Mouse (Mus musculus) G1E (cell line): Measurements from ENCODE around the gene Tom1l2. TPM values are rescaled to one million over a fixed set of nuclear protein-coding genes. Genes with fewer than 3 reads are reported as not detected.

Experiments
- ATAC-seq: 2 replicates; pipeline ENCODE4 v1.8.0; 2016; ENCODE audit warnings: mild to moderate bottlenecking; ENCODE audit not compliant: insufficient number of reproducible peaks, poor library complexity, low FRiP score, severe bottlenecking; ENCODE audit errors: extremely low read depth
- DNase-seq: peaks from one replicate; pipeline ENCODE4 v3.0.0; 2012; ENCODE audit warnings: low spot score
- H3K27me3 ChIP-seq: 2 replicates; pipeline ENCODE4 v1.6.1; 2012; ENCODE audit warnings: mild to moderate bottlenecking, low read length, inconsistent platforms; ENCODE audit not compliant: insufficient read depth
- H3K36me3 ChIP-seq: replicated peaks from 2 replicates; pipeline ENCODE3; 2012; ENCODE audit warnings: mild to moderate bottlenecking, inconsistent platforms
- H3K4me1 ChIP-seq: 2 replicates; pipeline ENCODE4 v1.6.1; 2012; ENCODE audit warnings: low read depth, low read length, inconsistent platforms, mixed read lengths; ENCODE audit not compliant: insufficient read depth
- H3K4me3 ChIP-seq: 2 replicates; pipeline ENCODE4 v1.5.1; 2012; ENCODE audit warnings: low read depth, mild to moderate bottlenecking, inconsistent platforms, low read length, moderate library complexity, mixed read lengths
- H3K9me3 ChIP-seq: replicated peaks from 2 replicates; pipeline ENCODE4 v1.6.1; 2012; ENCODE audit warnings: inconsistent platforms
- CTCF ChIP-seq: IDR thresholded peaks from 2 replicates; pipeline ENCODE4 v1.5.1; 2012; ENCODE audit warnings: low read depth, low read length, inconsistent platforms, mixed read lengths
- GATA1 ChIP-seq: IDR thresholded peaks from 2 replicates; pipeline ENCODE4 v1.6.1; 2012; ENCODE audit warnings: borderline replicate concordance, low read length, inconsistent platforms, mixed read lengths
- GATA2 ChIP-seq: IDR thresholded peaks from 2 replicates; pipeline ENCODE4 v1.6.1; 2012; ENCODE audit warnings: low read depth, low read length, inconsistent platforms, borderline replicate concordance
- POLR2AphosphoS5 ChIP-seq: IDR thresholded peaks from 2 replicates; pipeline ENCODE4 v1.6.1; 2012; ENCODE audit warnings: low read depth, low read length, inconsistent platforms; ENCODE audit not compliant: insufficient replicate concordance
- TAL1 ChIP-seq: conservative IDR thresholded peaks from 2 replicates; pipeline ENCODE4 v1.6.1; 2012; ENCODE audit warnings: low read depth, low read length, inconsistent platforms, mixed read lengths
- polyA plus RNA-seq: library from polyadenylated mRNA; stranded (reverse); fragments of >175 nt; gene quantifications from 2 replicates; pipeline ENCODE4 v1.2.3, GENCODE M21; 2012
- total RNA-seq, 2 experiments: library from RNA; stranded (forward) in 1 of 2; stranded (reverse) in 1 of 2; fragments of 200-1000 nt in 1 of 2; fragments of >200 nt in 1 of 2; fragmentation: Nextera tagmentation in 1 of 2; gene quantifications; 2 replicates each; pipeline ENCODE4 v1.2.3; 2014 to 2017

Gene Tom1l2
- total and polyA plus RNA-seq, 3 experiments: 7.8 to 24.8 (median 20.9) TPM

- ATAC-seq (no peak), DNase-seq (no peak)
- H3K4me3 ChIP-seq: no peak overlapping the region
- peaks cover 98% of the 10 kb centered on the region for H3K36me3 ChIP-seq
- no peaks in the 10 kb centered on the region for H3K27me3 ChIP-seq
- no peak for TF ChIP-seq GATA1
- no peak for TF ChIP-seq TAL1
- TF ChIP-seq CTCF: peak; percentile 30; the same call in 1 of the 2 replicates
- no peak for TF ChIP-seq GATA2
- peaks cover 10% of the 10 kb centered on the region for H3K9me3 ChIP-seq
- H3K4me1 ChIP-seq: peaks cover 57% of the 10 kb centered on the region
Observed at GRCm38 (mm10) chr11:60195108-60195507, 157.6 kb downstream of the Tom1l2 start.

GRCm38 (mm10) chr11:60193556-60193955, 159.1 kb downstream of the Tom1l2 start:
- Histone ChIP-seq H3K36me3 (peaks cover 99% of the 10 kb centered on the region), H3K4me1 (peaks cover 49% of the 10 kb centered on the region), H3K4me3 (no peak overlapping the region; the same call in 1 of the 2 replicates), H3K27me3 (no peaks in the 10 kb centered on the region), H3K9me3 (peaks cover 10% of the 10 kb centered on the region)
- TF ChIP-seq POLR2AphosphoS5 (no peak), GATA1 (no peak), GATA2 (no peak), CTCF (no peak), TAL1 (no peak)
- no peak for DNase-seq
- ATAC-seq: no peak

- H3K9me3 ChIP-seq: peaks cover 10% of the 10 kb centered on the region
- TF ChIP-seq POLR2AphosphoS5 (no peak), GATA1 (no peak), TAL1 (no peak), GATA2 (no peak), CTCF (no peak)
- ATAC-seq (no peak), DNase-seq (no peak)
- peaks cover 39% of the 10 kb centered on the region for H3K4me1 ChIP-seq
- no peak overlapping the region for H3K4me3 ChIP-seq
- H3K36me3 ChIP-seq: peaks cover 99% of the 10 kb centered on the region
- H3K27me3 ChIP-seq: no peaks in the 10 kb centered on the region
Observed at GRCm38 (mm10) chr11:60192534-60192933, 160.2 kb downstream of the Tom1l2 start.

GRCm38 (mm10) chr11:60190055-60190641, 162.6 kb downstream of the Tom1l2 start:
- ATAC-seq (no peak), DNase-seq (no peak)
- H3K9me3 ChIP-seq: peaks cover 10% of the 10 kb centered on the region
- TF ChIP-seq GATA1 (no peak), GATA2 (no peak), TAL1 (no peak), CTCF (no peak), POLR2AphosphoS5 (no peak)
- peaks cover 100% of the 10 kb centered on the region for H3K36me3 ChIP-seq
- H3K4me1 ChIP-seq: peaks cover 40% of the 10 kb centered on the region
- no peak overlapping the region for H3K4me3 ChIP-seq
- no peaks in the 10 kb centered on the region for H3K27me3 ChIP-seq

- no peaks in the 10 kb centered on the region for H3K27me3 ChIP-seq
- H3K9me3 ChIP-seq: peaks cover 4% of the 10 kb centered on the region
- DNase-seq: no peak
- H3K4me3 ChIP-seq: no peak overlapping the region
- peaks cover 100% of the 10 kb centered on the region for H3K36me3 ChIP-seq
- TF ChIP-seq CTCF (no peak), TAL1 (no peak), GATA2 (no peak), GATA1 (no peak), POLR2AphosphoS5 (no peak)
- peaks cover 46% of the 10 kb centered on the region for H3K4me1 ChIP-seq
- ATAC-seq: no peak
Observed at GRCm38 (mm10) chr11:60189501-60190040, 163.1 kb downstream of the Tom1l2 start.

GRCm38 (mm10) chr11:60188275-60188853, 164.3 kb downstream of the Tom1l2 start:
- no peak for DNase-seq
- TF ChIP-seq CTCF (no peak), GATA1 (no peak), TAL1 (no peak), POLR2AphosphoS5 (no peak), GATA2 (no peak)
- no peaks in the 10 kb centered on the region for H3K27me3 ChIP-seq
- no peak overlapping the region for H3K4me3 ChIP-seq
- peaks cover 100% of the 10 kb centered on the region for H3K36me3 ChIP-seq
- ATAC-seq: no peak
- peaks cover 52% of the 10 kb centered on the region for H3K4me1 ChIP-seq
- no peaks in the 10 kb centered on the region for H3K9me3 ChIP-seq
